Mouse (Mus musculus) midbrain, embryonic 15.5 days (tissue): ENCODE results near the gene Vmp1. TPM values are rescaled to one million over a fixed set of nuclear protein-coding genes. Genes with fewer than 3 reads are reported as not detected.

Experiments
- ATAC-seq: fragments of 200-750 bp; cut with Nextera tagmentation; replicated peaks from 2 replicates; pipeline ENCODE4 v1.8.0; 2017; ENCODE audit warnings: moderate TSS enrichment
- H3K27ac ChIP-seq: fragments of 300-500 bp; sonication (generic); 2 replicates; pipeline ENCODE4 v1.5.1; 2015; ENCODE audit warnings: mild to moderate bottlenecking, inconsistent platforms
- H3K27me3 ChIP-seq: fragments of 300-500 bp; sonication (generic); replicated peaks from 2 replicates; pipeline ENCODE4 v1.6.1; 2015; ENCODE audit warnings: inconsistent platforms
- H3K36me3 ChIP-seq: fragments of 300-500 bp; sonication (generic); replicated peaks from 2 replicates; pipeline ENCODE4 v1.6.1; 2015; ENCODE audit warnings: inconsistent platforms
- H3K4me1 ChIP-seq: fragments of 300-500 bp; sonication (generic); 2 replicates; pipeline ENCODE4 v1.6.1; 2015; ENCODE audit warnings: inconsistent platforms
- H3K4me2 ChIP-seq: fragments of 300-500 bp; sonication (generic); 2 replicates; pipeline ENCODE4 v1.6.1; 2015; ENCODE audit warnings: inconsistent platforms, mild to moderate bottlenecking, moderate library complexity
- H3K4me3 ChIP-seq: fragments of 300-500 bp; sonication (generic); 2 replicates; pipeline ENCODE4 v1.5.1; 2015; ENCODE audit warnings: mild to moderate bottlenecking, inconsistent platforms
- H3K9ac ChIP-seq: fragments of 300-500 bp; sonication (generic); 2 replicates; pipeline ENCODE4 v1.6.1; 2015; ENCODE audit warnings: mild to moderate bottlenecking, inconsistent platforms
- H3K9me3 ChIP-seq: fragments of 300-500 bp; sonication (generic); 2 replicates; pipeline ENCODE4 v1.6.1; 2016; ENCODE audit warnings: inconsistent platforms
- WGBS: fragments of 180-500 bp; shearing (Covaris S2); methylation state at CpG from one replicate; pipeline ENCODE4 v1.1.7; 2015; ENCODE audit warnings: mixed read lengths; 5-methylcytosine and 5-hydroxymethylcytosine counted together
- polyA plus RNA-seq: library from polyadenylated mRNA; unstranded; fragments of >200 nt; fragmentation: Nextera tagmentation; extraction: Ambion mirVana; gene quantifications from 2 replicates; pipeline ENCODE4 v1.2.1, GENCODE M21; 2015

Vmp1 gene
- polyA plus RNA-seq, 1 experiment from 2014 or later: 111 TPM

DNA sequence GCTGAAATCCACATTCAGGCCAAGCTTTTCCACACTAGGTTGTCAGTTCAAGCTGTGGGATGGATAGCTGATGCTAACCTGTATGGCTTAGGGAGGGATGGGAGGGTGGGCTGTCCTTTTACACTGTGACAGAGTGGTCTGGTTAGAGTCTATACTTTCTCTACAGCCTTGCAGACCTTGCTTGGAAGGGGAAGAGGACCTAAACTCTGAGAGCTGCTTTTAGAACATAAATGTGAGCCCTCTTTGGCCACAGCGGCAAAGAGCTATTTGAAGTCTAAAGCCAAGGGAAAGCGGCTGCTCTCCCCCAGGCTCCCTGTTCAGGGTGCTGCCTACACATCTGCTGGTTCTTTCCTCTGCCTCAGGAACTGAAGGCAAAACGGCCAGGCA is 98.0 kb downstream of the Vmp1 start:
- WGBS: 43% methylated on average over 3 of the region's 3 CpGs
- Histone ChIP-seq H3K36me3 (no peaks in the 10 kb centered on the region), H3K27ac (no peak overlapping the region), H3K9ac (no peak overlapping the region), H3K27me3 (no peaks in the 10 kb centered on the region), H3K4me2 (no peak overlapping the region), H3K4me1 (peaks cover 9% of the 10 kb centered on the region; the same call in 1 of the 2 replicates), H3K4me3 (no peak overlapping the region), H3K9me3 (no peaks in the 10 kb centered on the region)
- ATAC-seq: no peak

DNA sequence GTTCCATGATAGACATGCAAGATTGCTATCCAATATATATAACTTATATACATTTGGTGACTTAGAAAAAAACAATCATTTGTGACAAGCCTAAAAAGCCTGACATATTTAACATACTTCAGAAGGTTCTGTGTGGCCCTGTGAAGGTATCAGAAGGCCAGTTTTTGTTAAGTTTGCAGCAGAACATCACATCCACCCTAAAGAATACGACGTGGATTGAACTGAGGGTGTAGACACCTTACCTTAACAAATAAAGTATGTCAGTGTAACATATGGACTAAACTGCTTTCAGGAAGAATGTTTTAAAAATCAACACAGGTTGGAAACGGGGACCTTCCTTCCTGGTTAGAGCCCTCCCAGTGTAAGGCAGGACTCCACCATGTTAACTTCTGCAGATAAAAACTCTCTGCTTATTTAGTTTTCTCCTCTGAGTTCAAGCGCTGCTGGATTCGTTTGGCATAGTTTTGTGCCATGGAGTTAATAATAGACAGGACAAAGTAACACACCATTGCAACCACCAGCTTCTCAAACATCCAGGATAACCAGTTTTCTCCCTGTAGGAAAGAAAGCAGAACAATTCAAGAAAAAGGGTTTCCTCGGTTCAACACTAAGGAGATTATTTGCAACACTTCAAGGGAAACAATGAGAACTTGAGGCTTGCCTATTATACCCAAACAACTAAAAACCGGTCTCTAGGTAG is 98.6 kb downstream of the Vmp1 start:
- no peaks in the 10 kb centered on the region for H3K36me3 ChIP-seq
- no peaks in the 10 kb centered on the region for H3K9me3 ChIP-seq
- H3K27me3 ChIP-seq: no peaks in the 10 kb centered on the region
- H3K9ac ChIP-seq: no peak overlapping the region
- H3K27ac ChIP-seq: no peak overlapping the region
- ATAC-seq: no peak
- H3K4me2 ChIP-seq: no peak overlapping the region
- WGBS: 56% methylated on average over 7 of the region's 7 CpGs
- H3K4me3 ChIP-seq: no peak overlapping the region
- H3K4me1 ChIP-seq: peaks cover 9% of the 10 kb centered on the region; the same call in 1 of the 2 replicates

DNA sequence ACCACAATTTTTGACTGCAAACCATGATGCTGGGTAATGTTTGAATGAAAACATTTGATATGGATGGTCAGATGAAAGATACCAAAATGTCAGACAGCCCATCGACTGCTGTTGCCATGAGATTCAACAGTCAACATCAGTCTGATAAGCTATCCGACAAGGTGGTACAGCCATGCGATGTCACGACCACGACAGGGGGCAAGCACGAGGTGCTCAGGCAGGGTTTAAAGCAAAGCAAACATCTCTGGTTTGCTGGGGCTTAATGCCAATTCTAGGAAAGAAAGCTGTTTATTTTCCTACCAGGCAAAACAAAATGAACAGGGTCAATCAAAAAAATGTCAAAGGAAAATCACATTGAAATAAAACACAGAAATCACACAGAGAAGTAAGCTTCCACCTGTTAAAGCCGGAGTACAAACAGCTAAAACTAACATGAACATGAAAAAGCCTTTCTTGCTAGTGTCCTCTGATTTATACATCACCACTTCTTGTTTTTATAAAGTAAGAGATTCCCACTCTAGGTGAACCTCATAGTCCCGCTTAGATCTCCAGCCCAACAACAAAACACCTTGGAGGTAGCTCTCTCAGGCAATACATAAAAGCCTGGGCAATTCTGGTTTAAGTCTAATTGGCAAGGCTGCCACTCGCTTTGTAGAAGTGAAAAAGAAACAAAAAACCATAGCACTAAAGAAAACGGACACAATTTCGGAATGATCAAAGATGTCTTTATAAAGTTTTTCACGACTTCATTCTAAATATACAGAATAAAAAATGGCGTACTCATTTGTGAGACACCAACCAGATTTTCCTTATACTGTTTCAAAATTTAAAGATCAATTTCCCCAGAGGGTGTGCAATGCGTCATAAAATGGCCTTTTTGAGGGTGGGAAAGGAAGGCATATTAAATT is 99.4 kb downstream of the Vmp1 start:
- Histone ChIP-seq H3K4me1 (peaks cover 9% of the 10 kb centered on the region; the same call in 1 of the 2 replicates), H3K27me3 (no peaks in the 10 kb centered on the region), H3K27ac (no peak overlapping the region), H3K4me3 (no peak overlapping the region), H3K9me3 (no peaks in the 10 kb centered on the region), H3K9ac (no peak overlapping the region), H3K36me3 (no peaks in the 10 kb centered on the region), H3K4me2 (no peak overlapping the region)
- ATAC-seq: no peak
- WGBS: 91% methylated on average over 14 of the region's 14 CpGs

DNA sequence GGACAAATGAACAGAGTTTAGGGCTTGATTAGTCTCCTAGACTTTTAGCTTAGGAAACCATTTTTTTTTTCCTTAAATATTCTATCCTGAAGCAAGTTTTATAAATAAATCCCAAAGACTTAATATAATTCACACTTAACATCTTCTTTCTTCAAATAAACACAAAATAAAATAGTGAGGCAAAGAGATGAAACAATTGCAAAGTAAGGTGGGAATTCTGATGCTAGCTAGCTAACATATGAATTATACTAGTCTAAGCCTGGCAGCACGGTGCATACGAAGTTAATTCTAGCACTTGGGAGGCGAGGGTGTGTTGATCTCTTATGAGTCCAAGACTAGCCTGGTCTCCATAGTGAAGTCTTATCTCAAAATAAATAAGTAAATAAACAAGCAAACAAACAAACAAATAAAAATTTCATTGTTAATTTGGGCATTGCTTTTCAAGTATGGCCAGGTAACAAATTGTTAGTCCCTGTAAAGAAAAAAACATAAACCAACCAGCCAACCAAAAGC is 100.3 kb downstream of the Vmp1 start:
- 96% methylated on average over 3 of the region's 3 CpGs for WGBS
- H3K4me3 ChIP-seq: no peak overlapping the region
- no peaks in the 10 kb centered on the region for H3K27me3 ChIP-seq

DNA sequence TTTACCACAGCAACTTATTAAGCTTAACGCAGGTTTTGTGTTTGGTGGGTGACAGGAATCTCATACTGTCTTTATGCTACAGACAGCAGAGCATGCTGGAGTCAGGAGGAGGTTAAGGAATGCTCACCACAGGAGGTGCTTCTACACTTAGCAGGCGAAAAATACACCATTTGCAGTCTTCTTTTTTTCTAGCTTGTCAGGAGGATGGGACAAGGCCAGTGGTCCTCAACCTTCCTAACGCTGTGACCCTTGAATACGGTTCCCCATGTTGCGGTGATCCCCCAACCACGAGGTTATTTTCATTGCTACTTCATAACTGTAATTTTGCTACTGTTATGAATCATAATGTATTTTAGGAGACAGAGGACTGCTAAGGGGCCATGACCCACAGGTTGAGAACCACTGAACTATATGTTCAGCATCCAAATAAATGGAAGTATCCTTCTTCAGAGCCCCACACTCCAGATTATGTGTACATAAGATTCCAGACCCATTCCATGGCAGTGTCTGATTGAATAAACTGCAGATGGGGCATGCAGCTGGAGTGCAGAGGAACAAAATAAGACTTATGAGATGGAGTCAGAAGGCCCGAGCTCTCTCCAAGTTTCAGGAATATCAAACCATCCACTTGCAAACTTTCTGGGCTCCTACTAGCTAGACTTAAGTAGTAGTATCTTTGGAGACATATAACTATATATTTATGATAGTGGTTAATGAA is 100.9 kb downstream of the Vmp1 start:
- H3K9me3 ChIP-seq: no peaks in the 10 kb centered on the region
- no peaks in the 10 kb centered on the region for H3K36me3 ChIP-seq
- ATAC-seq: no peak
- H3K4me3 ChIP-seq: no peak overlapping the region
- no peak overlapping the region for H3K4me2 ChIP-seq
- 88% methylated on average over 7 of the region's 7 CpGs for WGBS
- H3K4me1 ChIP-seq: peaks cover 9% of the 10 kb centered on the region; the same call in 1 of the 2 replicates
- no peak overlapping the region for H3K27ac ChIP-seq
- no peak overlapping the region for H3K9ac ChIP-seq
- no peaks in the 10 kb centered on the region for H3K27me3 ChIP-seq

More for the DNA sequence above, 100.3 kb downstream of the Vmp1 start:
- ATAC-seq: no peak
- no peaks in the 10 kb centered on the region for H3K36me3 ChIP-seq
- H3K4me1 ChIP-seq: peaks cover 9% of the 10 kb centered on the region; the same call in 1 of the 2 replicates
- no peak overlapping the region for H3K27ac ChIP-seq
- H3K4me2 ChIP-seq: no peak overlapping the region
- no peak overlapping the region for H3K9ac ChIP-seq
- H3K9me3 ChIP-seq: no peaks in the 10 kb centered on the region

DNA sequence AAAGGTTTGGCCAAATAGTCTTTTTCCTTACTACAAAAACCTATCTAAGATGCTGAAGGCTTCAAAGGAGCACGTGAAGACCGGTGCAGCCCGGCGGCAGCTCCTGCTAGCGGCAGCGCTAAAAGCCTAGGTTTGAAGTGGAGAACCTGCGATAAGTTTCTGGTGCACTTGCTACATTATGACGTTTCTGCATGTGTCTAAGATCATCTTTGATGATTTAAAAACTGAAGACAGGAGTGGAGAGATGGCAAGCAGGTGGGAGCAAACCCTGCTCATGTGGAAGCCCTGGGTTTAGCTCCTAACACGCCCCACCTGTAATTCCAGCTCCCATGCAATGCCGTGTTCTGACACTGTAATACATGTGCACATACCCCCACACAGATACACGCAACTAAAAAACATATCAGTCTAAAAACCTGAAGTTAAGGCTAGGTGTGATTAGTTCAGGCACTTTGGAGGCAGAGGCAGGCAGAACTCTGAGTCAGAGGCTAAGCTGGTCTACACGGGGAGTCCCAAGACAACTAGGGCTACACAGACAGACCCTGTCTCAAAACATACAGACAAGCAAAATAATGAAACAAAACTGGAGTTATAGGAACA is 101.6 kb downstream of the Vmp1 start:
- peaks cover 5% of the 10 kb centered on the region; the same call in 1 of the 2 replicates for H3K4me1 ChIP-seq
- no peaks in the 10 kb centered on the region for H3K9me3 ChIP-seq
- H3K36me3 ChIP-seq: no peaks in the 10 kb centered on the region
- no peak overlapping the region for H3K9ac ChIP-seq
- ATAC-seq: no peak
- no peak overlapping the region for H3K4me3 ChIP-seq
- H3K27me3 ChIP-seq: no peaks in the 10 kb centered on the region
- 93% methylated on average over 12 of the region's 12 CpGs for WGBS
- H3K27ac ChIP-seq: no peak overlapping the region
- no peak overlapping the region for H3K4me2 ChIP-seq

DNA sequence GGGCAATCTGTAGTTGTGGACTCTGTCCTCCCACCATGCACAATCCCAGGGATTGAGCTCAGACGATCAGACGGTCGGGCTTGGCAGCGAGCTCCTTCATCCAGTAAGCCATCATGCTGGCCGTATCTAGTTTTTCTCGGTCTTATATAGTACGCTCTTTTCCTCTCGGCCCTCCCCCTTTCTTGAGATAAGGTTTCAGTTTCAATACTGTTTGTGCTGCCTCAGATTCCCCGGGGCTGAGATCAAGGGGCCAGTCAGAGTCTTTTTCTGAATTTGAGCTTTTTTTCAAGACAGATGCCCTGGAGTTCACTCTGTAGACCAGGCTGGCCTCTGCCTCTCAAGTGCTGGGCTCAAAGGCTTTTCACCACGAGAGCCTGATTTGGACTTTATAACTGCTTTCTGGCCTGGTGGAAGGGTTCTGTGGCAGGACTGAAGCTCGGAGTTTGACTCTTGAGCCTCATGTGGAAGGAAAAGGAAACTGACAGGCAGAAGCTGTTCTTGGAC is 102.3 kb downstream of the Vmp1 start:
- Histone ChIP-seq H3K27me3 (no peaks in the 10 kb centered on the region), H3K4me2 (no peak overlapping the region), H3K27ac (no peak overlapping the region), H3K9ac (no peak overlapping the region), H3K4me3 (no peak overlapping the region), H3K36me3 (no peaks in the 10 kb centered on the region), H3K9me3 (no peaks in the 10 kb centered on the region), H3K4me1 (no peaks in the 10 kb centered on the region)
- ATAC-seq: no peak
- WGBS: 81% methylated on average over 11 of the region's 11 CpGs

DNA sequence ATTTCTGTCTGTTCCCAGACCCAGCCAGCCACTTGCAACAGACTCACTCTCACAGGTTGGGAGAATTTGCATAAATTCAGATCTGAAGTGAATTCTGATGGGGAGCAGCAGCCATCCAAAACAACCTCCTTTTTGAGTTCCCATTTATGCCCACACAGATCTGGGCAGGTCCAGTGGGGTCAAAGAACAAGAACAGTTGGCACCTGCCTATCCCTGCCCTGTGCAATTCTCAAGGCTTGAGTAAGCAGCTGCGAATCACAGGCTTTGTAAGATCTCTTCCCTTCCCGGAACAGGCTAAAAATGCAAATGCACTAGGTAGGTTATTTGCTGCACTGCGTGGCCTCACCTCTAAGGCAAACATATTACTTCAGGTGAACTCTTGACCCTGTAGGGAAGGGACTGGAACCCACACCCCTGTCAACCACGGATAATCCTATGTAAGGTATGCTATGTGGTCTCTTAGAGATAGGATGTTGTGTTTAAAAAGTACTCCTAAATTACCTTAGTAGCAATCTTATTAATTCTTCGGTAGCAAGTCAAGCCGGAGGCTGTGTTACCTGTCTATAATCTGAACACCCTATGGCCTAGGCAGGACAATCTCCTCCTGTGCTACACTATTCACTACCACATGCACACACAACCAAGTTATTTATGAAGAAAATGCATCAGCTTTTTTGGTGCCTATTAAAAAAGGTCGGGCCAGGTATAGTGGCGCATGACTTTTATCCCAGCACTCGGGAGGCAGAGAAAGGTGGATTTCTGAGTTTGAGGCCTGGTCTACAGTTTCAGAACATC is 103.1 kb downstream of the Vmp1 start:
- no peak overlapping the region for H3K9ac ChIP-seq
- H3K4me2 ChIP-seq: no peak overlapping the region
- no peaks in the 10 kb centered on the region for H3K36me3 ChIP-seq
- ATAC-seq: no peak
- H3K4me3 ChIP-seq: no peak overlapping the region
- H3K4me1 ChIP-seq: no peaks in the 10 kb centered on the region
- no peak overlapping the region for H3K27ac ChIP-seq
- H3K9me3 ChIP-seq: no peaks in the 10 kb centered on the region
- 90% methylated on average over 9 of the region's 9 CpGs for WGBS
- no peaks in the 10 kb centered on the region for H3K27me3 ChIP-seq

DNA sequence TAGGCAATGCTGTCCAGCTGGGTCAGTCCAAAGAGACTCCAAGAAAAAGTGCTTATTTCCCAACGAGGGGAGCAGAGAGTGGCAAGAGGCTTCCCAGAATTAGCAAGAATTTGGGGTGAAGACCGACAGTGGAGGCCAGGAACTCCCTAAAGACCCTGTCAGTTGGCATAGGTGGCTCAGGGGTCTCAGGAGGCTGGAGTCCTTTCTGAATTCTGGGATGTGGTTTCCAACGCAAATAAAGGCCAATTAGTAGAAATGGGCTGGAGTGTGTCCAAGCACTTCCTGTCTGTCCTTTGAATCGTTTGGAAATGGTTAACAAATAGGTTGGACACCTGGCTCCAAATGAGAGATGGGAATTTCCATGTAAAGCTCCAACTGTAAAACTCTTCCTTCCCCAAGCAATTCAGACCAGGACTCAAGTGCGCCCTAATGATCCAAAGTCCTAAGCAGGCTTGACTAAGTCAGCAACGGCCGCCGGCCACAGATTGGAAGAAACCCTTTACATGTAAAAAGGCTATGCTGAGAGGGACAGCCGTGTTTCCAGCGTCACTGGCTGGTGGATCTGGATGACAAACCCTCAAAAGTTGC is 103.8 kb downstream of the Vmp1 start:
- 81% methylated on average over 10 of the region's 10 CpGs for WGBS
- H3K4me2 ChIP-seq: no peak overlapping the region
- no peak for ATAC-seq
- H3K4me1 ChIP-seq: no peaks in the 10 kb centered on the region
- H3K4me3 ChIP-seq: no peak overlapping the region
- no peak overlapping the region for H3K27ac ChIP-seq
- no peaks in the 10 kb centered on the region for H3K9me3 ChIP-seq
- H3K27me3 ChIP-seq: no peaks in the 10 kb centered on the region
- H3K9ac ChIP-seq: no peak overlapping the region
- H3K36me3 ChIP-seq: no peaks in the 10 kb centered on the region

DNA sequence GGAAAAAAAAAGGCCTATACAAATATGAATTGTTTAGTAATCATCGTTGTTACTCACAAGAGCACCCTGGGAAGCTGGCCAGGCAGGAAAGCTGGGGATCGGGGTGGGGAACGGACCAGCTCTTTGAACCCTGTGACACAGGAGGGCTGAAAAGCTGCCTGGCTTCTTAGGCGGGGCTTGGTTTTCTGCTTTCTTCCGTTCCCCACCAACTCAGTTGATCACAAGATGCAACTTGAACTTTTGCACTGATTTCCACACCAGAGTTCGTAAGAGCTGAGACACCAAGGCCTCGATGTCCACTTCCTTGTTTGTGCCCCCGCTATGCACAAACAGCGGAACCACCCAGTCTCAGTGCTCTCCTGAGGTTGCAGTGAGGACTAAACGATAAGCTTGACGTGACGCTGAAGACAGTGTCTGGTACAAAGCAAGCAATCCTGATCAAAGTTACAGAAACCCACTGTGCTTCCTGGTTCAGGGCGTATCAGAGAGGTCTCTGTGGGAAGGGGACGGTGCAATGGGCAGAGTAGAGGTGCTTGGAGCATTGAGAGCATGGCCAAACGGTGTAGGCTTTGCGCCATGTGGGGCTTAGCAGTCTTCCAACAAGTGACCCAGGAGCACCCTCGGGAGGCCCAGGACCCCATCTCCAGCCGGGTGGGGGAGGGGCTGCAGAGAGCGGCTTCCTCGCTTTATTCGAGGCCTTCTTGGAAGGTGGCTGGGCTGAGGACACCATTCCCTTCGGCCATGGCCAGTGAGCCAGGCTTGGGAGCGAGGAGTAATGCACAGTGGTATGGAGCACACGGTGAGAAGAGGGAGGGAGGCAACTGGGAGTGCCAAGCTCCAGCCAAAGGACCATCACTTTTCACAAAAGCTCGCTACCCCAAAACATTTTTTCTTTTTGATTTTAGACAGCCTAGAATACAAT is 104.6 kb downstream of the Vmp1 start:
- no peaks in the 10 kb centered on the region for H3K9me3 ChIP-seq
- H3K4me1 ChIP-seq: no peaks in the 10 kb centered on the region
- no peak overlapping the region for H3K4me3 ChIP-seq
- no peak overlapping the region for H3K4me2 ChIP-seq
- no peak overlapping the region for H3K27ac ChIP-seq
- no peaks in the 10 kb centered on the region for H3K36me3 ChIP-seq
- H3K27me3 ChIP-seq: no peaks in the 10 kb centered on the region
- 79% methylated on average over 25 of the region's 25 CpGs for WGBS
- ATAC-seq: no peak
- no peak overlapping the region for H3K9ac ChIP-seq
